Mouse (Mus musculus): ENCODE results near the gene H2-T23.
"Not testable (repeated sequence)": the region's sequence is repeated elsewhere in the genome, so short reads cannot be mapped to it uniquely, and the experiment has no call there.

The H2-T23 gene

GRCm38 (mm10) chr17:36032351-36032875, at the start of gene H2-T23:
H2-T23 (minus strand) TSS chr17:36032855.
- DNase-seq, result peak; percentile 77

- DNase-seq, result not testable (repeated sequence)
Measured at GRCm38 (mm10) chr17:36081901-36082300, 49.2 kb upstream of the H2-T23 start.

DNA sequence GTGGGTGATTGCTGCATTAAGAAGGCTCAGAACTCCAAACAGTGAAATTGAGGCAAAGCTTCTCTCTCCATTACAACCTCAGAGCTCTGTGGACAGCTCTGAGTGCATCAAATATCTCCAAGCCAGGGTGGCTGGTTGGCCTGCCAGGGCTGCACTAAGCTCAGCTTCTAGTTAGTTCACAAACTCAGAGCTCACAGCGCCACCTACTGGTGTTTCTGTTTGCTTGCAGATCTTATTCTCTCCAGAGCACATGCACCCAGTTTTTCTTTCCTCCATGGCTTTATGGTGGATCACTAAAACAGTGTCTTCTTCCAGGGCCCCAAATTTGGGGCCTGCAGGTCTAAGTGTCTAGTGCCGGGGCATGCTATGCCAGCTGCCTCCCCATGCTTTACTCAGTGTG, 28.2 kb upstream of the H2-T23 start:
- peak; percentile 95 for DNase-seq

DNA sequence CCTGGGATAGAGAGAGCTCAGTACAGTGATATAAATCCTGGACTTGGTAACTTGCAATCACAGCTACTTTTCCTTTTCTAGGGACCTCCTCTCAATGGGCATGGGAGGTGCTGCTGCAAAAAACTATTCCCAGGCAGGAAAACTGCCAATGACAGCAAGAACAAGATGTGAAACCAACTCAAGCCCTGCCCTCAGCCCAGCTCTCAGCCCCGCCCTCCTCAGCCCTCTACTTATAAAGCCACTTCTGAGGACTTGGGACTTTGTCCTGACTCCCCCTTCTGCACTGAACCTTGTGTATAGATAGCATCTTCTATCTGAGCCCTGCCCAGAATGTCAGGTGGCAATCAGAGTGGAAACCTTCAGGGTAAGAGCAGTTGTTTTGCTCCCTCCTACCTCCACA, 25.7 kb upstream of the H2-T23 start, which contains the start of gene Gm11127:
TSS of gene Gm11127 (minus strand) at position 10 of the 400 bp plus-strand sequence.
- not testable (repeated sequence) for DNase-seq

DNA sequence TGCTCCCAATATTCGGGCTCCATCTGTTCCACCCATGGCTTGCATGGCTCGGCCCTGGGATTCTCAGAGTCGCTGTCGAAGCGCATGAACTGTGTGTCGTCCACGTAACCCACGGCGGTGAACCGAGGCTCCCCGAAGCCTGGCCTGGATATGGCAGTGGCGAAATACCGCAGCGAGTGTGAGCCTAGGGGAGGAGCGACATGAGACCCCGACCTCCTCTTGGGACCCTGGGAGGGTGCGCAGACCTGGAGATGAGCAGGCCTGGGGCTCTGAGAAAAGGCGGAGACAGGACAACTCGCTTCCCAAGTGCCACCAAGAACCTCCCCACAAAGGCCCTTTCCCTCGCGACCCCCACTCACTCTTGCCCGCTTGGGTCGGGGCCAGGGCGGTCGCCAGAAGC, 25.3 kb upstream of the H2-T23 start:
- not testable (repeated sequence) for DNase-seq

DNA sequence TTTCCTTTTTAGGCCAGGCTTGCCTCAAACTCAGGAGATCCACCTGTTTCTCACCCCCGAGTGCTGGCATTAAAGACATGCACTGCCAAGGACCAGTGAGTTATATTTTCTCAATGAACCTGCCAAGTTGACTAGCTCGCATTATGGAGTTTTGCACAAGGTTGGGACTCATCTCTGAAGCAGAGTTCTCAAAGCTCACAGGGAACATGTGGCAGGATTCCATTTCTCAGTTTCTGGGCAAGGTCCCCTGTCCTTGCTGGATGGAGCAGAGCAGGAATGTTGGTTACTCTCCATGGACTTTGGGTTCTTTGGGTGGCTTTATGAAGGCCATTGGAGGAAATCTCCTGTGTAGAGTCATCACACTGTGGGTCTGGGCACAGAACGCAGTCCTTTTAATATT, 10.6 kb upstream of the H2-T23 start:
- DNase-seq, result no peak

- peak; percentile 82 for DNase-seq
Measured at GRCm38 (mm10) chr17:36042610-36043169, 10.0 kb upstream of the H2-T23 start, which contains the start of the genes H2-T22 and Gm6034. H2-T22 (minus strand) TSS chr17:36042747. Gm6034 (plus strand) TSS chr17:36042961.

GRCm38 (mm10) chr17:36042055-36042454, 9.4 kb upstream of the H2-T23 start:
- peak; percentile 31 for DNase-seq

DNA sequence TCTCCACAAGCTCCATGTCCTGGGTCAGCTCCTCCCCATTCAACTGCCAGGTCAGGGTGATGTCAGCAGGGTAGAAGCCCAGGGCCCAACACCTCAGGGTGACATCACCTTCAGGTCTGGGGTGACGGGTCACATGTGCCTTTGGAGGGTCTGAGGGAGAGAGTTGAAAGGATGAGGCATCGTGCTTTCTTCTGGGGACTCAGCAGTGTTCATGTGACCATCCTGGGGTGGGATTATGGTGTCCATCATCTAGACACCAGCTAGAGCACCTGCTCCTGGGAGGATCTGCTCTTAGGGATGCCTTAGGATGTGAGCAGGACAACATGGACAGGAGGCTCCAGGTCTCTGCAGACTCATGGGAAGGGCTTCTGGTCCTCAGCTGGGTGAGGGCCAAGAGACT, 7.9 kb upstream of the H2-T23 start:
- DNase-seq, result not testable (repeated sequence)

GRCm38 (mm10) chr17:36036126-36036525, 3.5 kb upstream of the H2-T23 start:
- not testable (repeated sequence) for DNase-seq

GRCm38 (mm10) chr17:36035010-36035638, 2.5 kb upstream of the H2-T23 start:
- peak; percentile 78 for DNase-seq

DNA sequence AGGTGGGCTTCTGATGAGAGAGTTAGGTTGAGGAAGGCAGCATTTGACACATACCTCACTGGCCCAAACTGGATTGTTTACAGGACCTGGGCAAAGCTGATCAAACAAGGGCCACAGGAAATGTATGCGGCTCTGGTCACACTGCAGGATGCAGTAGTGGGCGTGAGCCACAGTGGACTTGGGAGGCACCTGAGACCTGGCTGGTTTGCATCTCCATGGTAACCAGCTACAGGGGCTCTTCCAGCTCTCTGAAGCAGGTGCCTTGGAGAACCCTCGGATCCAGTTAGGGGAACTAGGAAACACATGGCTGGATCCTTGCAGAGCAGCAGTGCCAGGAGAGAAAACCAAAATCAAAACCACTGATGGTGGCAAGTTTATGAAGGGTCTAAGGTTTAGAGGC, 1.9 kb upstream of the H2-T23 start:
- DNase-seq, result not testable (repeated sequence)

DNA sequence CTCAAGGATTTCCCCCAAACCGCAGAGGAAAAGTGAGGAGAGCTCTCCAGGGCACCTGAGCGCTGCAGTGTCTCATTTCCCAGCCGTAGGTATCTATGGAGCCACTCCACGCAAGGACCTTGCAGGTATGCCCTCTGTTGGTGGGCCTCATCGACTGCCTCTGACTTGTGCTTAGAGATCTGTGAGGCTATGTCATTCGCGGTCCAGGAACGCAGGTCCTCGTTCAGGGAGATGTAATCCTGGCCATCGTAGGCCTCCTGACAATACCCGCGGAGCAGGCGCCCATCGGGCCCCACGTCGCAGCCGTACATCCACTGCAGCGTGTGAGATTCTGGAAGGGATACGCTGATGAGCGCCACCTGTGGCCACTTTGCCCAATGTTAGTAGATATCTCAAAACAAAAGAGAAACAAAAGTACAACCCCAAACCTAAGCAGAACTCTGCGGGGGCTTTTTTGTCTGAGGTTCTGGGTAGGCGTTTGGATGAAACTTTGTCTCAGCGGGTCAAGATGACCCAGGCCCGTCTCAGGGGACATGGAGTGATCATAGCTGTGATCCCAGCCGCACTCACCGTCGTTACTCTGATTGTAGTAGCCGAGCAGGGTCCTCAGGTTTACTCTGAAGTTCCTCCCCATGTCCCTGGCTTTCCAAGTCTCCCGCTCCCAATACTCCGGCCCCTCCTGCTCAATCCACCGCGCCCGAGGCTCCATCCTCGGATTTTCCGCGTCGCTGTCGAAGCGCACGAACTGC, 898 bp downstream of the H2-T23 start:
- peak; percentile 63 for DNase-seq

GRCm38 (mm10) chr17:36030703-36031582, 1.7 kb downstream of the H2-T23 start:
- not testable (repeated sequence) for DNase-seq

GRCm38 (mm10) chr17:36030046-36030702, 2.5 kb downstream of the H2-T23 start:
- DNase-seq, result not testable (repeated sequence)

DNA sequence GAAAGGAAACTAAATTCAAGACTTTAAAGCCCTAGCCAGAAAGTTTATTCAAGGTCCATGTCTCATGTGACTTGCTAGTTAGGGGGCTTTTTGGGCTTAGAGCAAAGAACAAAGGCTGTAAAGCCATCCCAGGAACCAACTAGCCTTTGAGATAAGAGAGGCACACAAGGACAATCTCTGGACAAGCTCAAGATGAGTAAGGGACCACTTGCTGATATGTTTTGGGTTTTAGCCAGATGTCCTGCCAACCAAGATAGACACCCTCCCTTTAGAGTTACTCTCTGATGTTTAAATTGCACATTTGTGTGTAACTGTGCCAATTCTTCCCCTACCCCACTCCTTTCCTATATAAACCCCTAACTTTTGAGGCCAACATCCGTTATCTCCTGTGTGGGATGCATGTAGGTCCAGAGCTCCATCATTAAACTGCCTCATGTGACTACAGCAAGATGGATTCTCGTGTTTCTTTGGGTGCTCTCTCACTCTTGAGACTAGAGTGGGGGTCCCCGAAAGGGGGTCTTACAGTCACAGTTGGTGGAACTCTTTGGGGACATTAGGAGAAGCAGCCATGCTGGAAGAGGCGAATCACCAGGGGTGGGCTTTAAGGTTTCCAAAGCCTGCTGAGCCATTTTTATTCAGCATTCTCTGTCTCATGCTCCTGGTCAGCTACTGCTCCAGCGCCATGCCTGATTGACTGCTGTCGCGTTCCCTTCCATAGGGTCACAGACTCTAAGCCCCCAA, 3.6 kb downstream of the H2-T23 start:
- no peak for DNase-seq

- no peak for DNase-seq
Measured at GRCm38 (mm10) chr17:36027663-36028062, 5.0 kb downstream of the H2-T23 start.

DNA sequence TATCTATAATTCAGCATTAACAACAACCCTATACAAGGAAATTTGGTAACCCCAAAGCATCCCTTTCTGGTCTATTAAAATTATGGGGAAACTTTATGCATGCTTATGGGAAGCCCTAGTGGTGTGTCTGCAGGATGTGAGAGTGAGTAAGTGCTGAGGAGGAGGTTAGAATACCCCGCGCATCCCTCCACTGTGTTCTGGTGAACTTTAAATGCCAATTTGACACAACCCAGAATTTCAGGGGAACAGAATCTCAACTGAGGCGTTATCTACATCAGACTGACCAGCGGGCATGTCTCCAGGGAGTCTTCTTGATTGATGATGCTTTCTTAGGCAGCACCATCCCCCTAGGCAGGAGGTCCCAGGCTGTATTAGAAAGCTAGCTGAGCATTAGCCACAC, 6.8 kb downstream of the H2-T23 start:
- no peak for DNase-seq

DNA sequence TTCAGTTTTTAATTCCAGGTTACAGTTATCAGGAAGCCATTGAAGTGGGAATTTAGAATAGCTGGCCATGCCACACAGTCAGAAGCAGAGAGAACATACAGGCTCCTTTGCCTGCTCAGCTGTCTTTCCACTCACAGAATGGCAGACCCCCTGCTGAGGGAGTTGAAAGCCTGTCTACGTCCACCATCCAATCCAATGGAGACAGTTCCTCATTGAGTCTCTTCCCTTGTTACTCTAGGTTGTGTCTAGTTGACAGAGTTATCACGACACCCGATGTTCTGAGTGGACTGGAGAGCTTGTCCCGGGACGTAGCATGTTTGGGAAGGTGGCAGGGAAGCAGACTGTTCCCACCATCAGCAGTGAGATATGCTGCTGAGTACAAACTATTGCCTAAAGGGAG, 7.5 kb downstream of the H2-T23 start:
- no peak for DNase-seq

DNA sequence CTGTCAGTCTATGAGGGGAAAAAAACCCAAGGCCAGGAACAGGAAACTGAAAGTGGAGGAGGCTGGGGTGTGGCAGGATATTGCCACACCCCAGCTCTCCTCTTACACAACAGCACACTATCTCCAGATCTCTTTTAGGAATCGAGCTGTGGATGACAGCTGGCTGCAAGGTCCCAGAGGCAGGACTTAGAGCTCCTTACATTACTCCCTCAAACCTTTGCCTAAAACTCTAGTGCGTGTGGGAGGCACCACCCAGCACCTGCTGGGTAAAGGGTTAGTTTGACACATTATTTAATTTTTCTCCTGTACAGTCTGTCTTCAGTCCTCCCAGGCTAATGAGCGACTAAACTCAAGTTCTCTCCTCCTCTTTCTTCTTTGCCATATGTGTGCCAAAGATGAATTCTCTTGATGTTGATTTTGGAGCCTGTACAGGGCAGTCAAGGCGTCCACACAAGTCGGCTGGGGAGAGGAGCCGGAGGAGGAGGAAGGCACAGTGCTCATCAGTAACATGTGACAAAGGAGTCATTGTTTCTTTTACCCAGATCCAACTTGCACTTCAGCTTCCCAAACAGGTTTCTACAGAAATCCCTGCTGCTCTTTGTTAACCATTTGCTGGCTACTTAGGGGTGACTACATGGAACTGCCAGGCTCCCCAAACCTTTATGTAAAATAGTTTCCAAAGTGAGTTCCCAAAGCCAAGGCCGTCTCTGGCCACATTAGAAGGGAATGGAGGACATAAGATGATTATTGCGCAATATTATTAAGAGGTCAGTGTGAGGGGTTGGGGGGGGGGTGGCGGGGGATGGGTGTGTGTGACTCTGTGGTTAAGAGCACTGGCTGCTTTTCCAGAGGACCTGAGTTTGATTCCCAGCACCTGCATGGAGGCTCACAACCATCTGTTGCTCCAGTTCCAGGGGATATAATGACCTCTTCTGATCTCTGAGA, 8.7 kb downstream of the H2-T23 start:
- DNase-seq, result peak; percentile 30
